Mouse (Mus musculus) intestine, embryonic 14.5 days (tissue): ENCODE data around the gene Crybb3. TPM values are rescaled to one million over a fixed set of nuclear protein-coding genes. Genes with fewer than 3 reads are reported as not detected.

ENCODE experiments used
- ATAC-seq: fragments of 200-750 bp; cut with Nextera tagmentation; replicated peaks from 2 replicates; pipeline ENCODE4 v1.8.0; 2017; ENCODE audit warnings: low read depth, moderate number of reproducible peaks, moderate TSS enrichment, moderate library complexity; ENCODE audit not compliant: low FRiP score, low TSS enrichment
- DNase-seq: peaks from one replicate; pipeline ENCODE4 v3.0.0-alpha.2; 2018; ENCODE audit warnings: low spot score
- H3K27ac ChIP-seq: fragments of 300-500 bp; sonication (generic); 2 replicates; pipeline ENCODE4 v1.5.1; 2014; ENCODE audit warnings: low read depth, mild to moderate bottlenecking, control low read depth
- H3K27me3 ChIP-seq: fragments of 300-500 bp; sonication (generic); replicated peaks from 2 replicates; pipeline ENCODE4 v1.6.1; 2014; ENCODE audit warnings: low read length, control low read depth; ENCODE audit not compliant: control insufficient read depth, insufficient read depth
- H3K36me3 ChIP-seq: fragments of 300-500 bp; sonication (generic); 2 replicates; pipeline ENCODE4 v1.6.1; 2014; ENCODE audit warnings: low read length, control low read depth; ENCODE audit not compliant: control insufficient read depth, insufficient read depth
- H3K4me1 ChIP-seq: fragments of 300-500 bp; sonication (generic); replicated peaks from 2 replicates; pipeline ENCODE4 v1.6.1; 2014; ENCODE audit warnings: low read length, control low read depth, mixed read lengths; ENCODE audit not compliant: control insufficient read depth, insufficient read depth
- H3K4me2 ChIP-seq: fragments of 300-500 bp; sonication (generic); 2 replicates; pipeline ENCODE4 v1.6.1; 2014; ENCODE audit warnings: low read length
- H3K4me3 ChIP-seq: fragments of 300-500 bp; sonication (generic); 2 replicates; pipeline ENCODE4 v1.5.1; 2014; ENCODE audit warnings: low read depth, low read length, control low read depth, mixed read lengths
- H3K9ac ChIP-seq: fragments of 300-500 bp; sonication (generic); 2 replicates; pipeline ENCODE4 v1.6.1; 2014; ENCODE audit warnings: mild to moderate bottlenecking, low read length
- H3K9me3 ChIP-seq: fragments of 300-500 bp; sonication (generic); 2 replicates; pipeline ENCODE4 v1.6.1; 2016; ENCODE audit warnings: low read length, control low read depth; ENCODE audit not compliant: control insufficient read depth
- WGBS: fragments of 180-500 bp; shearing (Covaris S2); extraction: QIAGEN DNeasy Blood & Tissue Kit; methylation state at CpG from one replicate; pipeline ENCODE4 v1.1.7; 2014; 5-methylcytosine and 5-hydroxymethylcytosine counted together
- polyA plus RNA-seq: library from polyadenylated mRNA; unstranded; fragments of >200 nt; fragmentation: Nextera tagmentation; extraction: Ambion mirVana; gene quantifications from 2 replicates; pipeline ENCODE4 v1.2.1, GENCODE M21; 2014

Crybb3 gene
- polyA plus RNA-seq, 1 experiment from 2014 or later = 0.28 TPM

GRCm38 (mm10) chr5:113050581-113051185, 30.7 kb downstream of the Crybb3 start:
- no peak overlapping the region for H3K27ac ChIP-seq
- ATAC-seq (no peak), DNase-seq (no peak)
- no peak overlapping the region for H3K4me3 ChIP-seq
- H3K4me1 ChIP-seq = no peaks in the 10 kb centered on the region
- no peak overlapping the region for H3K4me2 ChIP-seq
- 58% methylated on average over 7 of the region's 7 CpGs for WGBS
- no peaks in the 10 kb centered on the region for H3K36me3 ChIP-seq
- no peaks in the 10 kb centered on the region for H3K27me3 ChIP-seq
- no peaks in the 10 kb centered on the region for H3K9me3 ChIP-seq
- no peak overlapping the region for H3K9ac ChIP-seq

- no peak overlapping the region for H3K27ac ChIP-seq
- no peak overlapping the region for H3K9ac ChIP-seq
- H3K4me2 ChIP-seq = no peak overlapping the region
- H3K27me3 ChIP-seq = no peaks in the 10 kb centered on the region
- ATAC-seq = no peak
- DNase-seq = no peak
- no peaks in the 10 kb centered on the region for H3K4me1 ChIP-seq
- no peaks in the 10 kb centered on the region for H3K36me3 ChIP-seq
- H3K4me3 ChIP-seq = no peak overlapping the region
- H3K9me3 ChIP-seq = no peaks in the 10 kb centered on the region
Observed at GRCm38 (mm10) chr5:113049876-113050275, 31.5 kb downstream of the Crybb3 start.

- WGBS = 81% methylated on average over 10 of the region's 10 CpGs
Observed at GRCm38 (mm10) chr5:113045511-113046273, 35.7 kb downstream of the Crybb3 start.

GRCm38 (mm10) chr5:113043531-113043930, 37.9 kb downstream of the Crybb3 start:
- H3K27ac ChIP-seq = no peak overlapping the region
- no peak for ATAC-seq
- H3K27me3 ChIP-seq = no peaks in the 10 kb centered on the region
- peaks cover 13% of the 10 kb centered on the region for H3K4me1 ChIP-seq
- no peak overlapping the region for H3K9ac ChIP-seq
- no peak overlapping the region for H3K4me2 ChIP-seq
- no peaks in the 10 kb centered on the region for H3K9me3 ChIP-seq
- WGBS = 91% methylated on average over 8 of the region's 8 CpGs
- H3K4me3 ChIP-seq = no peak overlapping the region
- H3K36me3 ChIP-seq = no peaks in the 10 kb centered on the region
- DNase-seq = no peak

More at GRCm38 (mm10) chr5:113045511-113046273, 35.7 kb downstream of the Crybb3 start:
- Histone ChIP-seq H3K9me3 (no peaks in the 10 kb centered on the region), H3K4me2 (no peak overlapping the region), H3K27ac (no peak overlapping the region), H3K9ac (no peak overlapping the region), H3K27me3 (no peaks in the 10 kb centered on the region), H3K4me3 (no peak overlapping the region), H3K36me3 (no peaks in the 10 kb centered on the region), H3K4me1 (peaks cover 13% of the 10 kb centered on the region)
- ATAC-seq = no peak
- DNase-seq = no peak

GRCm38 (mm10) chr5:113041567-113042071, 39.8 kb downstream of the Crybb3 start:
- DNase-seq = no peak
- H3K9me3 ChIP-seq = no peaks in the 10 kb centered on the region
- 0 out of 2 replicates have a peak overlapping the region, but pooled peaks have one; percentile 11 for H3K27ac ChIP-seq
- H3K9ac ChIP-seq = no peak overlapping the region
- no peak overlapping the region for H3K4me2 ChIP-seq
- no peak overlapping the region for H3K4me3 ChIP-seq
- ATAC-seq = peak; percentile 50; the same call in 1 of the 2 replicates
- H3K27me3 ChIP-seq = no peaks in the 10 kb centered on the region
- no peaks in the 10 kb centered on the region for H3K36me3 ChIP-seq
- peaks cover 13% of the 10 kb centered on the region for H3K4me1 ChIP-seq
- 9% methylated on average over 5 of the region's 5 CpGs for WGBS

- no peak overlapping the region for H3K4me2 ChIP-seq
- DNase-seq (no peak), ATAC-seq (no peak)
- no peak overlapping the region for H3K4me3 ChIP-seq
- H3K9ac ChIP-seq = no peak overlapping the region
- H3K27me3 ChIP-seq = no peaks in the 10 kb centered on the region
- H3K36me3 ChIP-seq = no peaks in the 10 kb centered on the region
- WGBS = 69% methylated on average over 6 of the region's 6 CpGs
- H3K27ac ChIP-seq = peak overlapping the region; percentile 11; the same call in 1 of the 2 replicates
- no peaks in the 10 kb centered on the region for H3K9me3 ChIP-seq
- peaks cover 17% of the 10 kb centered on the region for H3K4me1 ChIP-seq
Observed at GRCm38 (mm10) chr5:113040776-113041175, 40.6 kb downstream of the Crybb3 start.

GRCm38 (mm10) chr5:113038601-113039000, 42.8 kb downstream of the Crybb3 start:
- WGBS = 83% methylated on average over 6 of the region's 6 CpGs
- Histone ChIP-seq H3K9me3 (no peaks in the 10 kb centered on the region), H3K27me3 (no peaks in the 10 kb centered on the region), H3K4me1 (peaks cover 18% of the 10 kb centered on the region), H3K4me2 (no peak overlapping the region), H3K36me3 (no peaks in the 10 kb centered on the region), H3K27ac (no peak overlapping the region), H3K9ac (no peak overlapping the region), H3K4me3 (no peak overlapping the region)
- DNase-seq (no peak), ATAC-seq (no peak)

- peaks cover 5% of the 10 kb centered on the region for H3K4me1 ChIP-seq
- H3K9me3 ChIP-seq = no peaks in the 10 kb centered on the region
- H3K4me2 ChIP-seq = no peak overlapping the region
- H3K27me3 ChIP-seq = no peaks in the 10 kb centered on the region
- ATAC-seq (no peak), DNase-seq (no peak)
- 54% methylated on average over 10 of the region's 10 CpGs for WGBS
- H3K9ac ChIP-seq = no peak overlapping the region
- no peak overlapping the region for H3K27ac ChIP-seq
- H3K4me3 ChIP-seq = no peak overlapping the region
- H3K36me3 ChIP-seq = no peaks in the 10 kb centered on the region
Observed at GRCm38 (mm10) chr5:113035094-113036047, 46.0 kb downstream of the Crybb3 start.
